ENCODE assay signal across 8 mouse cellular contexts in the genomic region with DNA sequence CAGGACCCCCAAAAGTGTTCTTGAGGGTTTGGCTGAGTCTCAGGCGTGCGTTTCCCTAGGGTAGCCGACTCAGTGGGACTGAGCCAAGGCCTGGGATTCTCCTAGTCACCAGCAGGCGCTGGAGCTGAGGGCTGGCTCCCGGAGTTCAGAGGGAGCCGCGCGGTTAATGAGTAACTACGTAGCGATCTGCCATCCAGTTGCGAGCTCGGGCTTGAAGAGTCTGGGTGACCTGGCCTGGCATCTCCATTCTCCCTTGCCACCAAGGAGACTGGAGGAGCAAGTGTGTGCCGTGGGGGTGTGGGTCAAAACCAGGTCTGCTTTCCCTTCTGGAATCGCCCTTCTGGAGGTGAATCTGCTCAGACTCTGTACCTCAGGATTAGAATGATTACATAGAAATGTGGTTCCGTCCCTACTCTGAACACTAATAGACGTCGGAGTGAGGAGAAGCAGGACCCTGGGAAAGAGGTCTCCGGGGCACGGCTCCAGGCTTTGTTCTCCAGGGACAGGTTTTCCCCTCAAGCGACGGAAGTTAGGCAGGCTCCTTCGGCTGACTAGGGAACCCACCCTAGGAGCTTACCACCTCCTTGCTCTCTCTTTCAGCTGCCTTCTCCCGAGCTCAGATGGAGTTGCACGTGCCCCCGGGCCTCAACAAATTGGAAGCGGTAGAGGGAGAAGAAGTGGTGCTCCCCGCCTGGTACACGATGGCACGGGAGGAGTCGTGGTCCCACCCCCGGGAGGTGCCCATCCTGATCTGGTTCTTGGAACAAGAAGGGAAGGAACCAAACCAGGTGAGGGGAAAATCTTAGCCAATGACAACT. TPM values are rescaled to one million over a fixed set of nuclear protein-coding genes. Genes with fewer than 3 reads are reported as not detected.
A peak's percentile ranks its signal among the peaks of the same experiment; 100 is the strongest.
DNase-seq lines count a peak whose midpoint lies in the region; ATAC-seq lines count a peak whose summit lies in the region.

No protein-coding gene starts in this region.

- H3K4me2 ChIP-seq in embryonic facial prominence, embryonic 13.5 days, result peak overlapping the region; percentile 66
- peak overlapping the region; percentile 41 for H3K4me2 ChIP-seq in hindbrain, embryonic 11.5 days (replicated peaks; ENCODE audit: low read depth, low read length)
- H3K4me2 ChIP-seq in limb, embryonic 13.5 days (replicated peaks), result peak overlapping the region; percentile 66
- H3K4me2 ChIP-seq in midbrain, embryonic 11.5 days, result peak overlapping the region; percentile 38

- H3K9me3 ChIP-seq in embryonic facial prominence, embryonic 13.5 days, result no peaks in the 10 kb centered on the region; the same call in 1 of the 2 replicates
- no peaks in the 10 kb centered on the region; the same call in 1 of the 2 replicates for H3K9me3 ChIP-seq in hindbrain, embryonic 11.5 days (ENCODE audit: control insufficient read depth, low read length)
- no peaks in the 10 kb centered on the region for H3K9me3 ChIP-seq in limb, embryonic 13.5 days
- peaks cover 2% of the 10 kb centered on the region; the same call in 1 of the 2 replicates for H3K9me3 ChIP-seq in midbrain, embryonic 11.5 days (ENCODE audit: control insufficient read depth, low read length)

- 0 out of 2 replicates have a peak overlapping the region, but pooled peaks have one; percentile 22 for H3K27ac ChIP-seq in embryonic facial prominence, embryonic 13.5 days
- no peak overlapping the region for H3K27ac ChIP-seq in hindbrain, embryonic 11.5 days (ENCODE audit: low read depth, low read length)
- peak overlapping the region; percentile 10; the same call in 1 of the 2 replicates for H3K27ac ChIP-seq in limb, embryonic 13.5 days
- no peak overlapping the region for H3K27ac ChIP-seq in midbrain, embryonic 11.5 days (ENCODE audit: low read depth, low read length)

- 2% methylated on average over 31 of the region's 31 CpGs for WGBS in embryonic facial prominence, embryonic 13.5 days
- WGBS in hindbrain, embryonic 11.5 days, result 2% methylated on average over 31 of the region's 31 CpGs
- whole genome bisulfite sequencing in limb, embryonic 13.5 days, result 1% methylated on average over 31 of the region's 31 CpGs
- WGBS in midbrain, embryonic 11.5 days, result 1% methylated on average over 31 of the region's 31 CpGs

- peaks cover 35% of the 10 kb centered on the region for H3K4me1 ChIP-seq in embryonic facial prominence, embryonic 13.5 days
- H3K4me1 ChIP-seq in hindbrain, embryonic 11.5 days (replicated peaks; ENCODE audit: control insufficient read depth, insufficient read depth, low read length), result 0 out of 2 replicates have a peak, but pooled peaks cover 3% of the 10 kb centered on the region
- peaks cover 34% of the 10 kb centered on the region for H3K4me1 ChIP-seq in limb, embryonic 13.5 days
- H3K4me1 ChIP-seq in midbrain, embryonic 11.5 days (ENCODE audit: control insufficient read depth, insufficient read depth, low read length), result peaks cover 15% of the 10 kb centered on the region

- H3K9ac ChIP-seq in embryonic facial prominence, embryonic 13.5 days, result peak overlapping the region; percentile 62
- H3K9ac ChIP-seq in hindbrain, embryonic 11.5 days (ENCODE audit: low read depth, low read length), result peak overlapping the region; percentile 11; the same call in 1 of the 2 replicates
- H3K9ac ChIP-seq in limb, embryonic 13.5 days, result peak overlapping the region; percentile 56
- H3K9ac ChIP-seq in midbrain, embryonic 11.5 days (ENCODE audit: low read length), result peak overlapping the region; percentile 22; the same call in 1 of the 2 replicates

- peak overlapping the region; percentile 39 for H3K4me3 ChIP-seq in embryonic facial prominence, embryonic 13.5 days
- peak overlapping the region; percentile 10 for H3K4me3 ChIP-seq in hindbrain, embryonic 11.5 days (ENCODE audit: low read depth, low read length)
- H3K4me3 ChIP-seq in limb, embryonic 13.5 days, result peak overlapping the region; percentile 37
- peak overlapping the region; percentile 15 for H3K4me3 ChIP-seq in midbrain, embryonic 11.5 days (ENCODE audit: low read depth, low read length)

- H3K36me3 ChIP-seq in embryonic facial prominence, embryonic 13.5 days, result 0 out of 2 replicates have a peak, but pooled peaks cover 3% of the 10 kb centered on the region
- no peaks in the 10 kb centered on the region for H3K36me3 ChIP-seq in hindbrain, embryonic 11.5 days (ENCODE audit: control insufficient read depth, insufficient read depth, low read length)
- peaks cover 5% of the 10 kb centered on the region for H3K36me3 ChIP-seq in limb, embryonic 13.5 days
- no peaks in the 10 kb centered on the region for H3K36me3 ChIP-seq in midbrain, embryonic 11.5 days (ENCODE audit: control insufficient read depth, insufficient read depth, low read length)

- ATAC-seq in embryonic facial prominence, embryonic 13.5 days (ENCODE audit: insufficient number of reproducible peaks, insufficient read depth, low FRiP score, low TSS enrichment, low read depth), result peak; percentile 29
- peak; percentile 65 for ATAC-seq in hindbrain, embryonic 11.5 days (ENCODE audit: low FRiP score)
- no peak for ATAC-seq in limb, embryonic 13.5 days (ENCODE audit: low FRiP score, low read depth)
- ATAC-seq in midbrain, embryonic 11.5 days (ENCODE audit: low FRiP score), result peak; percentile 73; the same call in 1 of the 2 replicates

- peak; percentile 53 for DNase-seq in right cerebral cortex, postnatal 4 days
- no peak for DNase-seq in right cerebral cortex, postnatal 36 days (ENCODE audit: low spot score in 2 of 2)
- peak; percentile 74 for DNase-seq in hindbrain, embryonic 11.5 days (ENCODE audit: low spot score)
- peak; percentile 95 for DNase-seq in midbrain, embryonic 11.5 days (ENCODE audit: low spot score, missing footprints)
- DNase-seq in urinary bladder, postnatal 36 days (ENCODE audit: low spot score in 2 of 2), result peak; percentile 67 to 79
- DNase-seq in spleen, adult 18-20 months, result no peak

- peaks cover 69% of the 10 kb centered on the region for H3K27me3 ChIP-seq in embryonic facial prominence, embryonic 13.5 days
- H3K27me3 ChIP-seq in hindbrain, embryonic 11.5 days (ENCODE audit: control insufficient read depth, insufficient read depth, low read length), result peaks cover 51% of the 10 kb centered on the region
- H3K27me3 ChIP-seq in limb, embryonic 13.5 days, result peaks cover 88% of the 10 kb centered on the region
- H3K27me3 ChIP-seq in midbrain, embryonic 11.5 days (ENCODE audit: control insufficient read depth, insufficient read depth, low read length), result peaks cover 55% of the 10 kb centered on the region

RNA-seq across cellular contexts. Expression of gene Esam, which starts 3.2 kb away (rescaled TPM):
- 39.5 and 41.7 TPM in 2 replicates for polyA plus RNA-seq in embryonic facial prominence, embryonic 13.5 days (2015; fragmentation: Nextera tagmentation; extraction: Ambion mirVana)
- 29.1 and 31.2 TPM in 2 replicates for polyA plus RNA-seq in hindbrain, embryonic 11.5 days (2014; fragmentation: Nextera tagmentation; extraction: Ambion mirVana)
- polyA plus RNA-seq in limb, embryonic 13.5 days (2015; fragmentation: Nextera tagmentation; extraction: Ambion mirVana), result 39.3 and 39.5 TPM in 2 replicates
- 25.1 and 29.6 TPM in 2 replicates for polyA plus RNA-seq in midbrain, embryonic 11.5 days (2014; fragmentation: Nextera tagmentation; extraction: Ambion mirVana)

RNA-seq across cellular contexts. Expression of gene Vsig2, which starts 8.0 kb away (rescaled TPM):
- polyA plus RNA-seq in embryonic facial prominence, embryonic 13.5 days (2015; fragmentation: Nextera tagmentation; extraction: Ambion mirVana), result 1.5 and 1.6 TPM in 2 replicates
- polyA plus RNA-seq in hindbrain, embryonic 11.5 days (2014; fragmentation: Nextera tagmentation; extraction: Ambion mirVana), result 0.80 and 0.85 TPM in 2 replicates
- 0.57 and 1.1 TPM in 2 replicates for polyA plus RNA-seq in limb, embryonic 13.5 days (2015; fragmentation: Nextera tagmentation; extraction: Ambion mirVana)
- 0.44 TPM in 1 of 2 replicates, not detected in the other for polyA plus RNA-seq in midbrain, embryonic 11.5 days (2014; fragmentation: Nextera tagmentation; extraction: Ambion mirVana)

RNA-seq across cellular contexts. Expression of gene Nrgn, which starts 21.6 kb away (rescaled TPM):
- polyA plus RNA-seq in embryonic facial prominence, embryonic 13.5 days (2015; fragmentation: Nextera tagmentation; extraction: Ambion mirVana), result 8.6 and 10.3 TPM in 2 replicates
- polyA plus RNA-seq in hindbrain, embryonic 11.5 days (2014; fragmentation: Nextera tagmentation; extraction: Ambion mirVana), result 3.4 TPM in 2 replicates
- 7.9 and 8.6 TPM in 2 replicates for polyA plus RNA-seq in limb, embryonic 13.5 days (2015; fragmentation: Nextera tagmentation; extraction: Ambion mirVana)
- 2.5 and 2.9 TPM in 2 replicates for polyA plus RNA-seq in midbrain, embryonic 11.5 days (2014; fragmentation: Nextera tagmentation; extraction: Ambion mirVana)

RNA-seq across cellular contexts. Expression of gene Siae, which starts 24.4 kb away (rescaled TPM):
- polyA plus RNA-seq in embryonic facial prominence, embryonic 13.5 days (2015; fragmentation: Nextera tagmentation; extraction: Ambion mirVana), result 9.5 and 10.0 TPM in 2 replicates
- 7.8 and 8.8 TPM in 2 replicates for polyA plus RNA-seq in hindbrain, embryonic 11.5 days (2014; fragmentation: Nextera tagmentation; extraction: Ambion mirVana)
- 6.7 and 7.8 TPM in 2 replicates for polyA plus RNA-seq in limb, embryonic 13.5 days (2015; fragmentation: Nextera tagmentation; extraction: Ambion mirVana)
- polyA plus RNA-seq in midbrain, embryonic 11.5 days (2014; fragmentation: Nextera tagmentation; extraction: Ambion mirVana), result 7.7 and 8.5 TPM in 2 replicates

RNA-seq across cellular contexts. Expression of gene Msantd2, which starts 42.0 kb away (rescaled TPM):
- 31.1 and 34.9 TPM in 2 replicates for polyA plus RNA-seq in embryonic facial prominence, embryonic 13.5 days (2015; fragmentation: Nextera tagmentation; extraction: Ambion mirVana)
- polyA plus RNA-seq in hindbrain, embryonic 11.5 days (2014; fragmentation: Nextera tagmentation; extraction: Ambion mirVana), result 41.1 and 42.3 TPM in 2 replicates
- 30.1 and 33.2 TPM in 2 replicates for polyA plus RNA-seq in limb, embryonic 13.5 days (2015; fragmentation: Nextera tagmentation; extraction: Ambion mirVana)
- 35.8 and 36.4 TPM in 2 replicates for polyA plus RNA-seq in midbrain, embryonic 11.5 days (2014; fragmentation: Nextera tagmentation; extraction: Ambion mirVana)

Comparison
In these comparisons a context has a peak if more than half of its experiments do, and no peak if none do; other contexts are left out.
1. DNase-seq: peak in right cerebral cortex, postnatal 4 days (single experiment), hindbrain, embryonic 11.5 days (single experiment), midbrain, embryonic 11.5 days (single experiment) and urinary bladder, postnatal 36 days (2 of 2); none in right cerebral cortex, postnatal 36 days (0 of 2) and spleen, adult 18-20 months (0 of 2).
2. H3K27ac ChIP-seq: peak in embryonic facial prominence, embryonic 13.5 days (single experiment) and limb, embryonic 13.5 days (single experiment); none in hindbrain, embryonic 11.5 days (single experiment) and midbrain, embryonic 11.5 days (single experiment).
3. H3K9ac ChIP-seq: peak in every context shown above with its lines; median percentile 62 in embryonic facial prominence, embryonic 13.5 days; 56 in limb, embryonic 13.5 days; 22 in midbrain, embryonic 11.5 days; 11 in hindbrain, embryonic 11.5 days.
4. Peak in every context shown above with its lines, with median percentiles within 50 percentile points of each other: H3K4me2 ChIP-seq and H3K4me3 ChIP-seq.